Mouse (Mus musculus) testis, adult 2 months (tissue): ENCODE measurements at regions not wholly inside any gene's neighbourhood (a gene's known extent, or its start where the extent isn't known, plus 50 kb on each side); places are given as distances from the start of the nearest gene placed in this dataset.

Experiments used
- CTCF ChIP-seq: fragments of 200-500 bp; IDR thresholded peaks from 2 replicates; pipeline ENCODE4 v1.5.1; 2012; ENCODE audit warnings: low read depth, mild to moderate bottlenecking, inconsistent platforms, low read length, moderate library complexity; ENCODE audit not compliant: control insufficient read depth, insufficient read depth, insufficient replicate concordance
- POLR2A ChIP-seq: fragments of 200-500 bp; IDR thresholded peaks from 2 replicates; pipeline ENCODE4 v1.6.1; 2012; ENCODE audit warnings: low read depth, mild to moderate bottlenecking, inconsistent platforms, low read length, moderate library complexity; ENCODE audit not compliant: control insufficient read depth

GRCm38 (mm10) chr3:157781071-157781470 lies 143.8 kb downstream of the Cth start:
- no peak for TF ChIP-seq CTCF
- no peak for TF ChIP-seq POLR2A
